Mouse (Mus musculus) bone marrow, adult 2 months (tissue): ENCODE measurements at regions not wholly inside any gene's neighbourhood (a gene's known extent, or its start where the extent isn't known, plus 50 kb on each side); places are given as distances from the start of the nearest gene placed in this dataset.

Experiments used
- H3K27ac ChIP-seq: fragments of 200-500 bp; 2 replicates; pipeline ENCODE4 v1.5.1; 2012; ENCODE audit warnings: low read depth, mild to moderate bottlenecking, control low read depth, inconsistent platforms, low read length; ENCODE audit not compliant: control insufficient read depth, poor library complexity, insufficient read depth
- H3K4me1 ChIP-seq: fragments of 200-500 bp; 2 replicates; pipeline ENCODE4 v1.6.1; 2011; ENCODE audit warnings: low read length; ENCODE audit not compliant: control insufficient read depth, insufficient read depth
- H3K4me3 ChIP-seq: fragments of 200-500 bp; replicated peaks from 2 replicates; pipeline ENCODE3; 2011; ENCODE audit warnings: mild to moderate bottlenecking, low read depth, low read length, control low read depth; ENCODE audit not compliant: control insufficient read depth
- CTCF ChIP-seq: fragments of 200-500 bp; IDR thresholded peaks from 2 replicates; pipeline ENCODE4 v1.5.1; 2011; ENCODE audit warnings: low read length, control low read depth; ENCODE audit not compliant: control insufficient read depth, insufficient read depth
- POLR2A ChIP-seq: fragments of 200-500 bp; IDR thresholded peaks from 2 replicates; pipeline ENCODE4 v1.6.1; 2011; ENCODE audit warnings: low read depth, mild to moderate bottlenecking, control low read depth, low read length, borderline replicate concordance; ENCODE audit not compliant: control insufficient read depth
- WGBS: fragments of 180-500 bp; shearing (Covaris S2); methylation state at CpG from one replicate; pipeline ENCODE4 v1.1.7; 2018; 5-methylcytosine and 5-hydroxymethylcytosine counted together

DNA sequence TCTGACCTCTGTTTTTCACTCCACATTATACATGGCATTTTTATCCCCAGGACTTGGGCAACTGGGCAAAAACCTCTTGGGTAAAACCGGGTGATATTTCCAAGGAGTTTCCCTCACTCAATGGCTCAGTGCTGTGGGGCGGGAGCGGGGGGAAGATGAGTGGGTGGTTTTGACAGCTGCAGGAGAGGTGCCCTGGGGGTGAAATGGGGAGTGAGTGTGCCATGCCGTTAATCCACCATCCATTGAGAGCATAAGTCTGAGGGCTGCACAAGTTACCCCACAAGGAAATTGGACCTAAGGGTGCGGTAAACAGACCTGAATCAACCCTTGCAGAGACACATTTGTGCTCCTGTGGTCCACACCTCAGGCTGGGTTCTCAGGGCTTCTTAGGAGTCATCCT is 155.8 kb upstream of the Rasgrp1 start:
- Histone ChIP-seq H3K27ac (no peak overlapping the region), H3K4me1 (no peaks in the 10 kb centered on the region), H3K4me3 (no peak overlapping the region)
- WGBS, result 81% methylated on average over 5 of the region's 5 CpGs
- TF ChIP-seq POLR2A (no peak), CTCF (no peak)

DNA sequence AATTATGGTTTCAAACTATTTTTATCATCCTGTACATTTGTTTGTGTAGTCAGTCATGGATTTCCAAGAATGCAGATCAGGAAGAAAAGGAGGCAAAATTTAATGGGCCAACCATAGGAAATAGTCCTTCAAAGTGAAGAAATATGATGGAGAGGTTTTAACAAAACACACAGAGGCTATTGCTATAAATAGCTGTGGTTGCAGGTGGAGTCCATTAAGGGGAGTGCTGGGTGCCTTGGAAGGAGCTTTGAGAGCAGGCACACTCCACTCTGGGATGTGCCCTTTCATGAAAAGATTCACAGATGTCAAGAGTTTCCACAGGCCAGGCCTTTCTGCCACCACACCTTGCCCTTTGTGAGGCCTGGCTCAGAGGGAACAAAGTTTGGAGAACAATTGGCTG is 159.8 kb upstream of the Rasgrp1 start:
- H3K4me1 ChIP-seq, result no peaks in the 10 kb centered on the region
- H3K4me3 ChIP-seq, result no peak overlapping the region
- no peak for TF ChIP-seq CTCF
- no peak for TF ChIP-seq POLR2A
- H3K27ac ChIP-seq, result no peak overlapping the region

DNA sequence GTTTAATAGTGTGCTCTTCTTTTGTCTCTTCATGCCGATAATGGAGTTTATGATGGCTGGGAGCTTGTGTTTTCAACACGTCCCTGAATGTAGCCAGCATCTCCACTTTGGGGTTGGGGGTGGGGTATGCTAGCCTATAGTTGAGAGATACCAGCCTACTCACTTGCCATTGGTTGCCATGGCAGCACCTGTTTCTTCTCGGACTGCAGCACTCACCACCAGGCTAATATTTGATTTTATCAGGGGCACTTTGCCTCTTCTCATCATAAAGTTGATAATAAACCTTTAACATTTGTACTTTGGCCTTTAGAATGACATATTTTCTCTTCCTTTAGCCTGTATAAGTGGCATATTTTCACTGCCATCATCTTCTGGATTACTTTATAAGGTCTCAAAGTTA is 168.9 kb upstream of the Rasgrp1 start:
- H3K27ac ChIP-seq, result no peak overlapping the region
- 81% methylated on average over 3 of the region's 3 CpGs for WGBS
- no peak overlapping the region for H3K4me3 ChIP-seq
- no peaks in the 10 kb centered on the region for H3K4me1 ChIP-seq
- TF ChIP-seq CTCF (no peak), POLR2A (no peak)

DNA sequence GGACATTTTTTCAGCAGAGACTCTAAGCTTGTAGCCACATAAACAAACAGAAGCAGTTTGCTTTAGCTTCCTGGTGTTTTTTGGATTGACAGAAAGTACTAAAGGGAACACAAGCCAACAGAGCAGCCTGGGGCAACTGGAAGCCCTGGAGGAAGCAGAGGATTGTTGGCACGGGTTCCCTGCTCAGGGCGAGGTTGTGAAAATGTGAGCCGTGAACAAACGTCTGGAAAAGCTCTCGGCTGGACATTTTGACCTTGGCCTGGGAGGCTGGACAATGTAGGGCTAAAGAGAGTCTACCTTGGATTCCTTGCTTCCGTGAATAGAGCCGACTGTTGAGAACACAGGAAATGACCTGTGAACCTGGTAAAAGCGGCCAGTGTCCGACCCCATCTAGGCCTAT is 169.8 kb upstream of the Rasgrp1 start:
- Histone ChIP-seq H3K4me1 (no peaks in the 10 kb centered on the region), H3K27ac (no peak overlapping the region), H3K4me3 (no peak overlapping the region)
- WGBS, result 87% methylated on average over 9 of the region's 9 CpGs
- no peak for TF ChIP-seq POLR2A
- no peak for TF ChIP-seq CTCF

DNA sequence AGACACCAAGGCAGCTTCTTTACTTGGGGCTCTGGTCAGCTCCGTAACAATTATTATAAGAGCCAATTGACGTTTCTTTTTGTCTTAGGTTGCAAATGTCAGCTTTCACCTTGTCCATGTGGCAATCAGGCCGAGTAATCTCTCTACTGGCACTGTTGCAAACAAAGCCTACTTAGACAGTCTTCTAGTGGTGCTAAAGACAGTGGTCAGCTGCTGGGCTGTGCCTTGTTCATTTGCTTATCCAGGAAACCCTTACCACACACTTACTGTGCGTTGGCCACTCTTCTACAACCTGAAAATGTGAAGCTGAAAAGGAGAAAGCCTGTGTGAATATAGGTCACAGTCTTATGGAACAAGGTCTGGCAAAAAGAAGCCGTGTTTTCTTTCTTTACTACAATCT is 181.6 kb upstream of the Rasgrp1 start:
- 71% methylated on average over 5 of the region's 5 CpGs for WGBS
- no peaks in the 10 kb centered on the region for H3K4me1 ChIP-seq
- H3K4me3 ChIP-seq, result no peak overlapping the region
- TF ChIP-seq POLR2A, result no peak
- TF ChIP-seq CTCF, result no peak
- H3K27ac ChIP-seq, result no peak overlapping the region

DNA sequence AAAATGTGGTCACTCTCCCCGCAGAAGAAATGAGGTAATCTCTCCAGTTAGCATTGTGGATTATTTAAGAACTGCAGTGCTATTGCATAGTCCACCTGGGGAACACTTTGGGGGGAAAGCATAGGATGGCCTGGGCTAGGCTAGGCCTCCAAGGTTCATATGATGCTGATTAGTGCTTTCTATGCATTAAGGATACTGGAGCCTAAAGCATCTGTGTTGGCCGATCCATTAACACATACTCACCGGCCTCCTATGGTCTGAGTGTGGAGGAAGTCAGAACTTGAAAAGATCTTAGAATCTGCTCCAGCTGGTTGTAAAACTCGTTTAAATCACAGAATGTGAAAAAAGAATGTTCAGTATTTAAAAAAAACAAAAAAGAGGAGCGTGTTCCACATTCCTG is 196.1 kb upstream of the Rasgrp1 start:
- 74% methylated on average over 5 of the region's 5 CpGs for WGBS
- no peak overlapping the region for H3K27ac ChIP-seq
- TF ChIP-seq POLR2A (no peak), CTCF (no peak)
- H3K4me3 ChIP-seq, result no peak overlapping the region
- H3K4me1 ChIP-seq, result no peaks in the 10 kb centered on the region

DNA sequence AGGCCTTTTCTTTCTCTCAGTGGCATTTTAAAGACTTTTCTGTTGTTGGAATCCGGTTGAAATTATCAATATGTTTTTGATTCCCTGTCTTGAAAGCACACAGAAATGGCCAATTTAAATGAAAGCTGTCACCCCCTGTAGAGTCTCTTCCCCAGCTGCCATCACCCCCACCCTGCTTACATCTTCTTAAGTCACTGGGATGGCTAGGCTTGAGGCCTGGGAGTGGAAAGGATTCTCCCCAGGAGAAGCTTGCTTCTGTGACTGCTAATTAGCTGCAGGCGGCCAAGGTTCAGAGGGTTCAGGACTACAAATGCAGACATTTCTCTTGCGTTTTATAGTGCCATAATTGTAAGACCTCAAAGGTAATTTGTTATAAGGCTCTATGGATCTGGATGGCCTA is 196.5 kb upstream of the Rasgrp1 start:
- Histone ChIP-seq H3K4me1 (no peaks in the 10 kb centered on the region), H3K27ac (no peak overlapping the region), H3K4me3 (no peak overlapping the region)
- WGBS, result 73% methylated on average over 3 of the region's 3 CpGs
- TF ChIP-seq CTCF (no peak), POLR2A (no peak)

DNA sequence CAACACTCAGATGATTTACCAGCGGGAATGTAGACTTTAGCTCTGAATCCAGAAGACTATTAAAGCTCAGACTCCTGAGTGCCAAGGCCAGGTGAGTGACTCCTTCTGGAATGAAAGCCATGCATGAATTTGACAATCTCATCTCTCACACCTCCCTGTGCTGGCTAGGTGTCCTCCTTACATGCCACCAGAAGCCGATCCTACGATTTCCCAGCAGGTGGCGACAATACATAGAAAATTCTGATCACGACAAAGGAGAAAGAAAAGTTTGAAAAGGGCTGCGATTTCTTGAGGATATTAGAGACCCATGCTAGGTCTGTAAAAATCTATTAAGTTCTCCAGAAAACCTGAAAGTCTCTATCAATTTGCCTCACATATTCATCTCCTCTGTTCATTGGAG is 198.7 kb upstream of the Rasgrp1 start:
- no peaks in the 10 kb centered on the region for H3K4me1 ChIP-seq
- H3K4me3 ChIP-seq, result no peak overlapping the region
- TF ChIP-seq POLR2A (no peak), CTCF (no peak)
- H3K27ac ChIP-seq, result no peak overlapping the region
- WGBS, result 17% methylated on average over 6 of the region's 6 CpGs

DNA sequence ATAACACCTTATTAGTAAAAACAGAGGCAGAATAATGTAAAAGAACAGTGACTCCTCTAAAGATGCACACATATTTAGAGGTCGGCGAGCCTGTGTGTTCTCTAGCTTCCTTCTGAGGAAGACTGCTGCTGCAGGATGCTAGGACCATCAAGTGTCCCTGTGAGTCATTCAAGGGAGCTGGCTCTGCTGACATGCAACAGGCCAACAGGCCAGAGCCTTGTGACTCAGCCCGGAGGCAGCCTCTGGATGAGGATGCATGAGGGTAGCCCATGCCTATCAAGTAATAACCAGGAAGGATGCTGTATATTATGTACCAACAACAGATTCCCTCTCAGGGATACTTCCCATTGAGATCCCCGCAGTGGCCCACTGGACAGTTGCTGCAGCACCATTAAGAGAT is 199.5 kb upstream of the Rasgrp1 start:
- WGBS, result 78% methylated on average over 4 of the region's 4 CpGs
- no peak overlapping the region for H3K27ac ChIP-seq
- H3K4me3 ChIP-seq, result no peak overlapping the region
- H3K4me1 ChIP-seq, result no peaks in the 10 kb centered on the region
- no peak for TF ChIP-seq POLR2A
- no peak for TF ChIP-seq CTCF
